In the genomic region with DNA sequence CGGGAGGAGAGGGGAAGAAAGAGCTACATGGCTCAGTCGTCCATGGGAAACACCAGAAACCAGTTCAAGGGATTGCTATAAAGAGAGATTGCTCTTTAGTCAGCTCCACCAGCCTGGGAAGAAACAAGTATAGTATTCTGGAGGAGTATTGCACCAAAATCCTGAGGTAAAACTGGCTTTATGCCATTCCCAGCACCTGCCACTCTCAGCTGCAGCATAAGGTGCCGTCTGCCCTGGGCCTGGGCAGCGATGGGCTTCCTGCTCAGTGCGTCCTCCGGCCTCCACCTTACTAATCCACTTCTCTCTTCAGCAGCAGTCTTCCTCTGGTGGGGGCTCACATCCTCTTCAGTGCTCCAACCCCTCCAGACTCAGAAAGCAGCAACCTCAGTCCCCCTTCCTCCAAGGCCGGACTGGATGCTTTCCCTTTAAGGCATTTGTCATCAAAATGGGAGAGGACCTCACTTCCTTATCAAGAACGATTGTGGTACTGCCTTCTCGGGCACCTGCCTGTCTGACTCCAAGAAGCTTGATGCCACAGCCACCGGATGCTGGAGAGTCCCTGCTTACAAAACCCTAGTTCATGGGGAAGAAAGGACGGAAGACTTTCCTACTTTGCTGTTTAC, we compare ENCODE assay signal across 24 mouse cellular contexts.
DNase-seq lines count a peak whose midpoint lies in the region; ATAC-seq and TF ChIP-seq lines count a peak whose summit lies in the region.
"Had no signal": no experiment of that assay in that cellular context is flagged by ENCODE, and none has a peak within 500 bp of the region (broad histone marks: within the 10 kb centered on the region; RNA-seq: fewer than 3 reads in every experiment).

No protein-coding gene starts in this region.

- DNase-seq in cerebellum, postnatal 10 days = peak; percentile 61 to 64
- DNase-seq in cerebellum, adult 11-12 months = no peak
- no peak for DNase-seq in heart, postnatal 25 days (ENCODE audit: low spot score)
- DNase-seq in lung, postnatal 0 days (ENCODE audit: low spot score) = no peak
- DNase-seq in lung, adult 2 months = no peak
- DNase-seq: adrenal gland, adult 8-10 months; forebrain, postnatal 0 days; gastrocnemius, postnatal 25 days; kidney, adult 8-10 months; kidney, postnatal 10 days; liver; right cerebral cortex, postnatal 4 days; thymus, postnatal 25 days had no signal

- H3K4me3 ChIP-seq in heart, embryonic 12.5 days = no peak overlapping the region
- no peak overlapping the region for H3K4me3 ChIP-seq in lung, postnatal 0 days (ENCODE audit: low read depth, low read length)
- H3K4me3 ChIP-seq in lung, adult 2 months (replicated peaks; ENCODE audit: extremely low read depth, low read depth, low read length) = no peak overlapping the region
- H3K4me3 ChIP-seq in liver, embryonic 12.5 days = no peak overlapping the region
- H3K4me3 ChIP-seq: embryonic facial prominence, embryonic 12.5 days; heart, embryonic 15.5 days; intestine, embryonic 15.5 days; limb, embryonic 10.5 days; midbrain, embryonic 13.5 days; stomach, embryonic 15.5 days had no signal

- TF ChIP-seq EP300 in lung, postnatal 0 days (IDR thresholded peaks at IDR 0.05) = no peak

- H3K4me1 ChIP-seq in heart, embryonic 12.5 days (replicated peaks) = peaks cover 18% of the 10 kb centered on the region
- no peaks in the 10 kb centered on the region for H3K4me1 ChIP-seq in lung, postnatal 0 days (ENCODE audit: insufficient read depth, low read depth, low read length)
- H3K4me1 ChIP-seq in lung, adult 2 months (ENCODE audit: control insufficient read depth, insufficient read depth, low read length) = no peaks in the 10 kb centered on the region
- H3K4me1 ChIP-seq in liver, embryonic 12.5 days = no peaks in the 10 kb centered on the region
- H3K4me1 ChIP-seq: embryonic facial prominence, embryonic 12.5 days; intestine, embryonic 15.5 days; limb, embryonic 10.5 days; midbrain, embryonic 13.5 days; stomach, embryonic 15.5 days had no signal

- H3K9me3 ChIP-seq in heart, embryonic 12.5 days (replicated peaks) = no peaks in the 10 kb centered on the region
- no peaks in the 10 kb centered on the region for H3K9me3 ChIP-seq in lung, postnatal 0 days (ENCODE audit: low read length)
- H3K9me3 ChIP-seq in liver, embryonic 12.5 days (replicated peaks) = no peaks in the 10 kb centered on the region
- H3K9me3 ChIP-seq: embryonic facial prominence, embryonic 12.5 days; heart, embryonic 15.5 days; intestine, embryonic 15.5 days; limb, embryonic 10.5 days; midbrain, embryonic 13.5 days; stomach, embryonic 15.5 days had no signal

- no peak for ATAC-seq in heart, embryonic 12.5 days (ENCODE audit: insufficient number of reproducible peaks, low FRiP score)
- peak; percentile 26; the same call in 1 of the 2 replicates for ATAC-seq in lung, postnatal 0 days
- peak; percentile 53 for ATAC-seq in common myeloid progenitor, adult 5-6 weeks (replicated peaks; ENCODE audit: low read depth, poor library complexity, severe bottlenecking)
- ATAC-seq in liver, embryonic 12.5 days = no peak
- ATAC-seq: activated CD4-positive, CD25-positive, alpha-beta regulatory T cell, adult 4 months; forebrain, postnatal 0 days; hindbrain, embryonic 16.5 days; intestine, embryonic 15.5 days; midbrain, embryonic 13.5 days had no signal

- H3K27me3 ChIP-seq in heart, embryonic 12.5 days (replicated peaks) = no peaks in the 10 kb centered on the region
- H3K27me3 ChIP-seq in lung, postnatal 0 days (replicated peaks; ENCODE audit: insufficient read depth, low read length) = no peaks in the 10 kb centered on the region
- no peaks in the 10 kb centered on the region for H3K27me3 ChIP-seq in liver, embryonic 12.5 days (replicated peaks)
- H3K27me3 ChIP-seq: embryonic facial prominence, embryonic 12.5 days; heart, embryonic 15.5 days; intestine, embryonic 15.5 days; midbrain, embryonic 13.5 days; stomach, embryonic 15.5 days had no signal

- intact Hi-C loops in heart, postnatal 25 days (cut with DNase I) = no loop called here

- no peaks in the 10 kb centered on the region for H3K36me3 ChIP-seq in heart, embryonic 12.5 days
- no peaks in the 10 kb centered on the region for H3K36me3 ChIP-seq in lung, postnatal 0 days (ENCODE audit: insufficient read depth, low read length)
- H3K36me3 ChIP-seq in liver, embryonic 12.5 days = no peaks in the 10 kb centered on the region
- H3K36me3 ChIP-seq: embryonic facial prominence, embryonic 12.5 days; heart, embryonic 15.5 days; intestine, embryonic 15.5 days; limb, embryonic 10.5 days; midbrain, embryonic 13.5 days; stomach, embryonic 15.5 days had no signal

- no peak overlapping the region for H3K9ac ChIP-seq in heart, embryonic 12.5 days
- no peak overlapping the region for H3K9ac ChIP-seq in lung, postnatal 0 days (replicated peaks; ENCODE audit: low read depth)
- no peak overlapping the region for H3K9ac ChIP-seq in liver, embryonic 12.5 days
- H3K9ac ChIP-seq: embryonic facial prominence, embryonic 12.5 days; forebrain, postnatal 0 days; heart, embryonic 15.5 days; intestine, embryonic 15.5 days; midbrain, embryonic 13.5 days; stomach, embryonic 15.5 days had no signal

- TF ChIP-seq POLR2A in lung, adult 2 months (IDR thresholded peaks at IDR 0.05; ENCODE audit: borderline replicate concordance, extremely low read depth, low read depth, low read length) = no peak

- no peak for TF ChIP-seq CTCF in lung, postnatal 0 days (IDR thresholded peaks at IDR 0.05)
- TF ChIP-seq CTCF in lung, adult 2 months (IDR thresholded peaks at IDR 0.05; ENCODE audit: insufficient read depth, low read length) = no peak

- 42% methylated on average over 11 of the region's 11 CpGs for WGBS in heart, embryonic 12.5 days
- whole genome bisulfite sequencing in lung, postnatal 0 days = 41% methylated on average over 11 of the region's 11 CpGs
- WGBS in lung, adult 2 months = 39% methylated on average over 11 of the region's 11 CpGs
- WGBS in liver, embryonic 12.5 days (ENCODE audit: insufficient replicate concordance) = 42% methylated on average over 11 of the region's 11 CpGs

- no peak overlapping the region for H3K27ac ChIP-seq in heart, embryonic 12.5 days (ENCODE audit: poor library complexity, severe bottlenecking)
- H3K27ac ChIP-seq in lung, postnatal 0 days (ENCODE audit: low read length) = no peak overlapping the region
- H3K27ac ChIP-seq in liver, embryonic 12.5 days = no peak overlapping the region
- H3K27ac ChIP-seq: embryonic facial prominence, embryonic 12.5 days; heart, embryonic 15.5 days; intestine, embryonic 15.5 days; limb, embryonic 10.5 days; midbrain, embryonic 13.5 days; stomach, embryonic 15.5 days had no signal

- peak overlapping the region; percentile 29 for H3K4me2 ChIP-seq in heart, embryonic 12.5 days
- H3K4me2 ChIP-seq in lung, postnatal 0 days (replicated peaks; ENCODE audit: low read depth, low read length) = no peak overlapping the region
- no peak overlapping the region for H3K4me2 ChIP-seq in liver, embryonic 12.5 days
- H3K4me2 ChIP-seq: embryonic facial prominence, embryonic 12.5 days; heart, embryonic 15.5 days; intestine, embryonic 15.5 days; midbrain, embryonic 13.5 days; stomach, embryonic 15.5 days had no signal

Comparison
In these comparisons a context has a peak if more than half of its experiments do, and no peak if none do; other contexts are left out.
1. DNase-seq: peak in cerebellum, postnatal 10 days (2 of 2); none in cerebellum, adult 11-12 months (single experiment), heart, postnatal 25 days (single experiment), lung, postnatal 0 days (single experiment) and lung, adult 2 months (single experiment).
2. ATAC-seq: peak in lung, postnatal 0 days (single experiment) and common myeloid progenitor, adult 5-6 weeks (single experiment); none in heart, embryonic 12.5 days (single experiment) and liver, embryonic 12.5 days (single experiment).